In genomic region chr1:51300295-51300930, GRCm38 (mm10) we compare ENCODE assay signal across 17 mouse cellular contexts. TPM values are rescaled to one million over a fixed set of nuclear protein-coding genes. Genes with fewer than 3 reads are reported as not detected.
A peak's percentile ranks its signal among the peaks of the same experiment; 100 is the strongest.
DNase-seq lines count a peak whose midpoint lies in the region; ATAC-seq lines count a peak whose summit lies in the region.
"Had no signal": no experiment of that assay in that cellular context is flagged by ENCODE, and none has a peak within 500 bp of the region (broad histone marks: within the 10 kb centered on the region; RNA-seq: fewer than 3 reads in every experiment).

No protein-coding gene starts in this region.

- H3K4me3 ChIP-seq in heart, embryonic 16.5 days (ENCODE audit: low read length): no peak overlapping the region
- no peak overlapping the region for H3K4me3 ChIP-seq in liver, embryonic 13.5 days (replicated peaks)
- H3K4me3 ChIP-seq in forebrain, embryonic 10.5 days: no peak overlapping the region
- H3K4me3 ChIP-seq: embryonic facial prominence, embryonic 13.5 days; hindbrain, embryonic 15.5 days; midbrain, embryonic 15.5 days; neural tube, embryonic 12.5 days; stomach, embryonic 15.5 days had no signal

- H3K27ac ChIP-seq in heart, embryonic 16.5 days (ENCODE audit: low read length): peak overlapping the region; percentile 50; the same call in 1 of the 2 replicates
- H3K27ac ChIP-seq in liver, embryonic 13.5 days: peak overlapping the region; percentile 47; the same call in 1 of the 2 replicates
- H3K27ac ChIP-seq in forebrain, embryonic 10.5 days: no peak overlapping the region
- H3K27ac ChIP-seq: embryonic facial prominence, embryonic 13.5 days; hindbrain, embryonic 15.5 days; midbrain, embryonic 15.5 days; neural tube, embryonic 12.5 days; stomach, embryonic 15.5 days had no signal

- 55% methylated on average over 11 of the region's 11 CpGs for WGBS in heart, embryonic 16.5 days
- WGBS in liver, embryonic 13.5 days (ENCODE audit: insufficient replicate concordance): 36% methylated on average over 11 of the region's 11 CpGs
- WGBS in forebrain, embryonic 10.5 days: 87% methylated on average over 11 of the region's 11 CpGs

- no peaks in the 10 kb centered on the region for H3K9me3 ChIP-seq in heart, embryonic 16.5 days (replicated peaks; ENCODE audit: control insufficient read depth, low read length)
- no peaks in the 10 kb centered on the region for H3K9me3 ChIP-seq in liver, embryonic 13.5 days (replicated peaks)
- H3K9me3 ChIP-seq in forebrain, embryonic 10.5 days: no peaks in the 10 kb centered on the region
- H3K9me3 ChIP-seq: embryonic facial prominence, embryonic 13.5 days; hindbrain, embryonic 15.5 days; midbrain, embryonic 15.5 days; neural tube, embryonic 12.5 days; stomach, embryonic 15.5 days had no signal

- peaks cover 13% of the 10 kb centered on the region for H3K4me1 ChIP-seq in heart, embryonic 16.5 days (ENCODE audit: control insufficient read depth, insufficient read depth, low read length)
- H3K4me1 ChIP-seq in liver, embryonic 13.5 days (replicated peaks): no peaks in the 10 kb centered on the region
- no peaks in the 10 kb centered on the region for H3K4me1 ChIP-seq in forebrain, embryonic 10.5 days
- H3K4me1 ChIP-seq: embryonic facial prominence, embryonic 13.5 days; hindbrain, embryonic 15.5 days; midbrain, embryonic 15.5 days; neural tube, embryonic 12.5 days; stomach, embryonic 15.5 days had no signal

- DNase-seq in adrenal gland, adult 8-10 months: peak; percentile 9
- no peak for DNase-seq in adrenal gland, postnatal 4 days (ENCODE audit: low spot score in 2 of 2)
- DNase-seq in adrenal gland, postnatal 36 days: peak; percentile 10 to 25
- no peak for DNase-seq in liver, embryonic 13.5 days
- no peak for DNase-seq in spleen, adult 12 weeks (ENCODE audit: low spot score)
- DNase-seq in forebrain, embryonic 10.5 days (ENCODE audit: extremely low spot score, low spot score): no peak
- DNase-seq in yolk sac, embryonic 10.5 days (ENCODE audit: low spot score): no peak
- DNase-seq: kidney, adult 18-20 months; lung, postnatal 14 days; thymus, postnatal 4 days had no signal

- 0 out of 2 replicates have a peak overlapping the region, but pooled peaks have one; percentile 5 for H3K9ac ChIP-seq in heart, embryonic 16.5 days (ENCODE audit: low read length)
- H3K9ac ChIP-seq in liver, embryonic 13.5 days: no peak overlapping the region
- H3K9ac ChIP-seq: embryonic facial prominence, embryonic 13.5 days; hindbrain, embryonic 15.5 days; midbrain, embryonic 15.5 days; neural tube, embryonic 12.5 days; stomach, embryonic 15.5 days had no signal

- no peak overlapping the region for H3K4me2 ChIP-seq in heart, embryonic 16.5 days (ENCODE audit: low read depth, low read length)
- no peak overlapping the region for H3K4me2 ChIP-seq in liver, embryonic 13.5 days
- H3K4me2 ChIP-seq: embryonic facial prominence, embryonic 13.5 days; hindbrain, embryonic 15.5 days; midbrain, embryonic 15.5 days; neural tube, embryonic 12.5 days; stomach, embryonic 15.5 days had no signal

- peaks cover 31% of the 10 kb centered on the region for H3K36me3 ChIP-seq in heart, embryonic 16.5 days (ENCODE audit: control insufficient read depth, insufficient read depth)
- H3K36me3 ChIP-seq in liver, embryonic 13.5 days: no peaks in the 10 kb centered on the region
- no peaks in the 10 kb centered on the region for H3K36me3 ChIP-seq in forebrain, embryonic 10.5 days (replicated peaks)
- H3K36me3 ChIP-seq: embryonic facial prominence, embryonic 13.5 days; hindbrain, embryonic 15.5 days; midbrain, embryonic 15.5 days; neural tube, embryonic 12.5 days had no signal

- no peaks in the 10 kb centered on the region for H3K27me3 ChIP-seq in heart, embryonic 16.5 days (ENCODE audit: control insufficient read depth, insufficient read depth, low read length)
- no peaks in the 10 kb centered on the region for H3K27me3 ChIP-seq in liver, embryonic 13.5 days
- no peaks in the 10 kb centered on the region for H3K27me3 ChIP-seq in forebrain, embryonic 10.5 days (ENCODE audit: poor library complexity, severe bottlenecking)
- H3K27me3 ChIP-seq: embryonic facial prominence, embryonic 13.5 days; hindbrain, embryonic 15.5 days; midbrain, embryonic 15.5 days; neural tube, embryonic 12.5 days; Patski; stomach, embryonic 15.5 days had no signal

- peak; percentile 55 for ATAC-seq in heart, embryonic 16.5 days (replicated peaks; ENCODE audit: extremely low read depth, insufficient read depth, low FRiP score)
- ATAC-seq in liver, embryonic 13.5 days (ENCODE audit: low read depth): peak; percentile 68
- ATAC-seq: midbrain, embryonic 15.5 days; Patski had no signal

RNA-seq across cellular contexts. Expression of gene Cavin2, which starts 11.5 kb away (rescaled TPM):
- total RNA-seq in adrenal gland, adult 8-10 months (2022): 10 to 100 TPM; 31.3 to 69.1 (median 42.0) TPM
- 10 to 100 TPM; 50.8 to 56.3 TPM for total RNA-seq in adrenal gland, postnatal 4 days (2021)
- 10 to 100 TPM; 41.3 to 55.1 TPM for total RNA-seq in adrenal gland, postnatal 36 days (2021)
- polyA plus RNA-seq in heart, embryonic 16.5 days (2015; fragmentation: Nextera tagmentation; extraction: Ambion mirVana): 205 and 229 TPM in 2 replicates
- 23.5 and 29.9 TPM in 2 replicates for polyA plus RNA-seq in liver, embryonic 13.5 days (2015; fragmentation: Nextera tagmentation; extraction: Ambion mirVana)
- 1.9 and 2.1 TPM in 2 replicates for polyA plus RNA-seq in forebrain, embryonic 10.5 days (2016; fragmentation: Nextera tagmentation; extraction: Ambion mirVana)

Comparison
In these comparisons a context has a peak if more than half of its experiments do, and no peak if none do; other contexts are left out.
1. DNase-seq: peak in adrenal gland, adult 8-10 months (single experiment) and adrenal gland, postnatal 36 days (2 of 2); none in adrenal gland, postnatal 4 days (0 of 2), liver, embryonic 13.5 days (single experiment), spleen, adult 12 weeks (single experiment), forebrain, embryonic 10.5 days (single experiment) and yolk sac, embryonic 10.5 days (single experiment).